8 mouse cellular contexts compared by ENCODE assay signal in the genomic region with DNA sequence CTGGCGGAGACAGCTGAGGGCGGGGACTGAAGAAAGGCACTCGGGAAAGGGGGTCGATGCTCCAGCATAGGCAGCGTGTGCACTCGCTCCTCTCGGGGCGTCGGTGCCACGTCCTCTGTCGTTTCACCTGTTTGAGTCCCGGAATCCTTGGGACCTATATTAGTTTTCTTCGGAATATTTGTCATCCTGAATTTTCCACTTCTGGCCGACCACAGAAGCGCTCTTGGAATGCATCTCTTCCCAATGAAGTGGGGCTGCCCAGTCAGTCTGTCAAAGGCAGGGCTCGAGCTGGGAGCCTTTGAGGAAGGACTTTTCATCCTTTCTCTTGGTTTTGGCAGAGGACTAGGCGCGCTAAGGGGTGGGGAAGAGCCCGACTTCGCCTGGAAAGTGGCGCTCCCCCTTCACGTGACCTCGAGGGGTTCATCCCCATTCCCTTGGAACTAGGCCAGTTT. TPM values are rescaled to one million over a fixed set of nuclear protein-coding genes. Genes with fewer than 3 reads are reported as not detected.
DNase-seq lines count a peak whose midpoint lies in the region; ATAC-seq and TF ChIP-seq lines count a peak whose summit lies in the region.

No protein-coding gene starts in this region.

- H3K4me3 ChIP-seq in heart, embryonic 12.5 days = peak overlapping the region; percentile 84
- peak overlapping the region; percentile 68 for H3K4me3 ChIP-seq in kidney, postnatal 0 days (replicated peaks; ENCODE audit: low read depth, low read length)

- peaks cover 9% of the 10 kb centered on the region for H3K4me1 ChIP-seq in heart, embryonic 12.5 days (replicated peaks)
- peaks cover 6% of the 10 kb centered on the region; the same call in 1 of the 2 replicates for H3K4me1 ChIP-seq in kidney, postnatal 0 days (replicated peaks; ENCODE audit: insufficient read depth, low read length)

- H3K27ac ChIP-seq in heart, embryonic 12.5 days (ENCODE audit: poor library complexity, severe bottlenecking) = 0 out of 2 replicates have a peak overlapping the region, but pooled peaks have one; percentile 1
- no peak overlapping the region for H3K27ac ChIP-seq in kidney, postnatal 0 days

- 0 out of 2 replicates have a peak, but pooled peaks cover 2% of the 10 kb centered on the region for H3K27me3 ChIP-seq in heart, embryonic 12.5 days (replicated peaks)
- H3K27me3 ChIP-seq in kidney, postnatal 0 days (ENCODE audit: insufficient read depth, low read length) = no peaks in the 10 kb centered on the region

- TF ChIP-seq CTCF in kidney, postnatal 0 days (IDR thresholded peaks at IDR 0.05; ENCODE audit: low read depth) = no peak

- ATAC-seq in CD4-positive, CD25-positive, alpha-beta regulatory T cell, adult 4 months = no peak
- no peak for ATAC-seq in heart, embryonic 12.5 days (ENCODE audit: insufficient number of reproducible peaks, low FRiP score)
- ATAC-seq in kidney, postnatal 0 days (replicated peaks; ENCODE audit: low FRiP score, low read depth) = no peak

- 5% methylated on average over 23 of the region's 23 CpGs for WGBS in heart, embryonic 12.5 days
- 8% methylated on average over 23 of the region's 23 CpGs for WGBS in kidney, postnatal 0 days

- peak overlapping the region; percentile 79 for H3K9ac ChIP-seq in heart, embryonic 12.5 days
- H3K9ac ChIP-seq in kidney, postnatal 0 days (ENCODE audit: low read depth, low read length) = no peak overlapping the region

- no peaks in the 10 kb centered on the region for H3K9me3 ChIP-seq in heart, embryonic 12.5 days (replicated peaks)
- H3K9me3 ChIP-seq in kidney, postnatal 0 days (replicated peaks; ENCODE audit: low read length) = no peaks in the 10 kb centered on the region

- no peaks in the 10 kb centered on the region for H3K36me3 ChIP-seq in heart, embryonic 12.5 days
- H3K36me3 ChIP-seq in kidney, postnatal 0 days (ENCODE audit: insufficient read depth, low read length) = no peaks in the 10 kb centered on the region

- peak; percentile 30 for DNase-seq in CD4-positive, CD25-positive, alpha-beta regulatory T cell, adult 2 months (ENCODE audit: low read depth, low spot score)
- peak; percentile 39 for DNase-seq in embryo, embryonic 11 days
- DNase-seq in kidney, postnatal 0 days (ENCODE audit: low spot score) = peak; percentile 27
- peak; percentile 35 for DNase-seq in mesoderm, embryonic 11.5 days (ENCODE audit: low read depth, low spot score)
- DNase-seq in frontal cortex, adult 2 months (ENCODE audit: extremely low spot score in 1 of 2, low spot score in 1 of 2) = no peak
- DNase-seq in natural killer cell, adult 2 months (ENCODE audit: low spot score in 2 of 2) = no peak

- peak overlapping the region; percentile 80 for H3K4me2 ChIP-seq in heart, embryonic 12.5 days
- peak overlapping the region; percentile 97 for H3K4me2 ChIP-seq in kidney, postnatal 0 days (ENCODE audit: low read length)

RNA-seq across cellular contexts. Expression of a gene that starts 1.6 kb away (rescaled TPM):
- under 1 TPM; 0.69 to 0.90 TPM for polyA plus RNA-seq in CD4-positive, CD25-positive, alpha-beta regulatory T cell, adult 4 months (2017; shearing (Covaris generic))
- polyA plus RNA-seq in heart, embryonic 12.5 days (2016; fragmentation: Nextera tagmentation; extraction: Ambion mirVana) = 4.3 and 5.4 TPM in 2 replicates
- 6.6 and 7.3 TPM in 2 replicates for polyA plus RNA-seq in kidney, postnatal 0 days (2015; fragmentation: Nextera tagmentation; extraction: Ambion mirVana)
- polyA plus RNA-seq in frontal cortex, adult 2 months (2012; rRNA removed) = 4.9 and 5.1 TPM in 2 replicates

Comparison
In these comparisons a context has a peak if more than half of its experiments do, and no peak if none do; other contexts are left out.
1. DNase-seq: peak in CD4-positive, CD25-positive, alpha-beta regulatory T cell, adult 2 months (single experiment), embryo, embryonic 11 days (single experiment), kidney, postnatal 0 days (single experiment) and mesoderm, embryonic 11.5 days (single experiment); none in frontal cortex, adult 2 months (0 of 2) and natural killer cell, adult 2 months (0 of 2).